In genomic region chr10:127546505-127546904, GRCm38 (mm10) we compare ENCODE assay signal across 20 mouse cellular contexts. TPM values are rescaled to one million over a fixed set of nuclear protein-coding genes. Genes with fewer than 3 reads are reported as not detected.
DNase-seq lines count a peak whose midpoint lies in the region; ATAC-seq and TF ChIP-seq lines count a peak whose summit lies in the region.
"Had no signal": no experiment of that assay in that cellular context is flagged by ENCODE, and none has a peak within 500 bp of the region (broad histone marks: within the 10 kb centered on the region; RNA-seq: fewer than 3 reads in every experiment).

No protein-coding gene starts in this region.

- H3K4me3 ChIP-seq in heart, postnatal 0 days (ENCODE audit: low read depth, low read length): no peak overlapping the region
- H3K4me3 ChIP-seq in liver, embryonic 14.5 days (ENCODE audit: insufficient read depth in 1 of 2, low read depth in 2 of 2, low read length in 2 of 2): no peak overlapping the region
- H3K4me3 ChIP-seq in liver, embryonic 12.5 days: no peak overlapping the region
- no peak overlapping the region for H3K4me3 ChIP-seq in CH12.LX (replicated peaks in 1 of 3; ENCODE audit: low read depth in 2 of 3, low read length in 2 of 3, poor library complexity in 1 of 3)
- H3K4me3 ChIP-seq: hindbrain, embryonic 12.5 days; neural tube, embryonic 13.5 days had no signal

- intact Hi-C loops in heart, postnatal 25 days (cut with DNase I): no loop called here

- peak; percentile 38 for TF ChIP-seq CTCF in heart, postnatal 0 days (IDR thresholded peaks at IDR 0.05; ENCODE audit: low read depth)
- TF ChIP-seq CTCF in liver, embryonic 14.5 days (IDR thresholded peaks at IDR 0.05; ENCODE audit: low read depth): peak; percentile 37
- TF ChIP-seq CTCF in CH12.LX (conservative IDR thresholded peaks at IDR 0.05 in 1 of 2, IDR thresholded peaks at IDR 0.05 in 1 of 2; ENCODE audit: low read depth in 2 of 2, low read length in 2 of 2): peak; percentile 45 to 48

- no peak overlapping the region for H3K27ac ChIP-seq in heart, postnatal 0 days (ENCODE audit: low read depth)
- H3K27ac ChIP-seq in liver, embryonic 14.5 days: no peak overlapping the region
- H3K27ac ChIP-seq in liver, embryonic 12.5 days: no peak overlapping the region
- no peak overlapping the region for H3K27ac ChIP-seq in CH12.LX (ENCODE audit: insufficient read depth, low read depth)
- H3K27ac ChIP-seq: hindbrain, embryonic 12.5 days; neural tube, embryonic 13.5 days had no signal

- no peaks in the 10 kb centered on the region for H3K79me2 ChIP-seq in CH12.LX (replicated peaks; ENCODE audit: control insufficient read depth, extremely low read depth, insufficient read depth, poor library complexity, severe bottlenecking)

- no peaks in the 10 kb centered on the region for H3K27me3 ChIP-seq in heart, postnatal 0 days (ENCODE audit: control insufficient read depth, insufficient read depth, low read length)
- H3K27me3 ChIP-seq in liver, embryonic 14.5 days (ENCODE audit: control insufficient read depth, insufficient read depth, low read length): no peaks in the 10 kb centered on the region
- H3K27me3 ChIP-seq in liver, embryonic 12.5 days (replicated peaks): peaks cover 26% of the 10 kb centered on the region
- no peaks in the 10 kb centered on the region for H3K27me3 ChIP-seq in CH12.LX (replicated peaks)
- H3K27me3 ChIP-seq: hindbrain, embryonic 12.5 days; neural tube, embryonic 13.5 days; Patski had no signal

- ATAC-seq in heart, postnatal 0 days (ENCODE audit: insufficient read depth, low read depth): no peak
- ATAC-seq in liver, embryonic 14.5 days (ENCODE audit: insufficient read depth): no peak
- ATAC-seq in liver, embryonic 12.5 days: no peak
- ATAC-seq: forebrain, embryonic 14.5 days; Patski had no signal

- no peak overlapping the region for H3K9ac ChIP-seq in heart, postnatal 0 days (replicated peaks; ENCODE audit: low read depth, low read length)
- H3K9ac ChIP-seq in liver, embryonic 14.5 days (replicated peaks): no peak overlapping the region
- no peak overlapping the region for H3K9ac ChIP-seq in liver, embryonic 12.5 days
- H3K9ac ChIP-seq in CH12.LX (ENCODE audit: insufficient read depth, low read depth): no peak overlapping the region
- H3K9ac ChIP-seq: hindbrain, embryonic 12.5 days; neural tube, embryonic 13.5 days had no signal

- peak; percentile 4; the same call in 1 of the 2 replicates for TF ChIP-seq RAD21 in CH12.LX (IDR thresholded peaks at IDR 0.05; ENCODE audit: low read depth, low read length)

- H3K4me2 ChIP-seq in heart, postnatal 0 days (ENCODE audit: low read depth, low read length): no peak overlapping the region
- no peak overlapping the region for H3K4me2 ChIP-seq in liver, embryonic 14.5 days (ENCODE audit: low read depth)
- H3K4me2 ChIP-seq in liver, embryonic 12.5 days: no peak overlapping the region
- H3K4me2 ChIP-seq in CH12.LX (ENCODE audit: insufficient read depth, low read depth, poor library complexity, severe bottlenecking): no peak overlapping the region
- H3K4me2 ChIP-seq: hindbrain, embryonic 12.5 days; liver, embryonic 11.5 days; neural tube, embryonic 13.5 days had no signal

- 84% methylated on average over 7 of the region's 7 CpGs for WGBS in heart, postnatal 0 days
- 75% methylated on average over 7 of the region's 7 CpGs for WGBS in liver, embryonic 14.5 days (ENCODE audit: insufficient replicate concordance)
- WGBS in liver, embryonic 12.5 days (ENCODE audit: insufficient replicate concordance): 63% methylated on average over 7 of the region's 7 CpGs

- dilution Hi-C loops in CH12.LX (cut with MboI; ENCODE audit: extremely low pct_ligation_motif_present, extremely low pct_unique_long_range_greater_than_20kb, low sequenced_read_pairs): no loop called here

- no peaks in the 10 kb centered on the region for H3K9me3 ChIP-seq in heart, postnatal 0 days (replicated peaks; ENCODE audit: control insufficient read depth, low read length)
- no peaks in the 10 kb centered on the region for H3K9me3 ChIP-seq in liver, embryonic 14.5 days (ENCODE audit: control insufficient read depth, low read length)
- no peaks in the 10 kb centered on the region for H3K9me3 ChIP-seq in liver, embryonic 12.5 days (replicated peaks)
- no peaks in the 10 kb centered on the region for H3K9me3 ChIP-seq in CH12.LX (replicated peaks; ENCODE audit: low read length)
- H3K9me3 ChIP-seq: hindbrain, embryonic 12.5 days; neural tube, embryonic 13.5 days had no signal

- no peaks in the 10 kb centered on the region; the same call in 1 of the 2 replicates for H3K4me1 ChIP-seq in heart, postnatal 0 days (ENCODE audit: control insufficient read depth, insufficient read depth)
- H3K4me1 ChIP-seq in liver, embryonic 14.5 days (replicated peaks; ENCODE audit: control insufficient read depth in 2 of 2, insufficient read depth in 2 of 2, low read length in 1 of 2): no peaks in the 10 kb centered on the region
- H3K4me1 ChIP-seq in liver, embryonic 12.5 days: no peaks in the 10 kb centered on the region
- H3K4me1 ChIP-seq in CH12.LX (ENCODE audit: control insufficient read depth in 1 of 2, insufficient read depth in 2 of 2): no peaks in the 10 kb centered on the region

- TF ChIP-seq POLR2A in CH12.LX (IDR thresholded peaks at IDR 0.05; ENCODE audit: low read depth, low read length): no peak

- no peak for TF ChIP-seq EP300 in heart, postnatal 0 days (IDR thresholded peaks at IDR 0.05; ENCODE audit: low read depth)
- TF ChIP-seq EP300 in liver, embryonic 14.5 days (IDR thresholded peaks at IDR 0.05; ENCODE audit: low read depth): no peak
- TF ChIP-seq EP300 in CH12.LX (IDR thresholded peaks at IDR 0.05; ENCODE audit: low read length): no peak

- peaks cover 6% of the 10 kb centered on the region; the same call in 1 of the 2 replicates for H3K36me3 ChIP-seq in heart, postnatal 0 days (replicated peaks; ENCODE audit: control insufficient read depth, insufficient read depth, low read length)
- H3K36me3 ChIP-seq in liver, embryonic 14.5 days (replicated peaks; ENCODE audit: control insufficient read depth, insufficient read depth, low read depth): no peaks in the 10 kb centered on the region
- peaks cover 82% of the 10 kb centered on the region for H3K36me3 ChIP-seq in liver, embryonic 12.5 days
- peaks cover 84 to 91% of the 10 kb centered on the region in 2 experiments for H3K36me3 ChIP-seq in CH12.LX (replicated peaks in 1 of 2; ENCODE audit: control insufficient read depth in 1 of 2, insufficient read depth in 1 of 2, low read length in 1 of 2)

- no peak for DNase-seq in heart, postnatal 0 days (ENCODE audit: low spot score)
- DNase-seq in heart, postnatal 25 days (ENCODE audit: low spot score): no peak
- no peak for DNase-seq in liver, embryonic 14.5 days (ENCODE audit: low read depth in 3 of 3, low spot score in 3 of 3)
- DNase-seq in CH12.LX (ENCODE audit: extremely low read depth) (no peak), ZHBTc4 (ENCODE audit: low read depth, low spot score) (peak; percentile 59)
- DNase-seq in thymus, postnatal 4 days: no peak
- DNase-seq in adrenal gland, adult 2 months: no peak
- DNase-seq: cerebellum, postnatal 14 days; layer of hippocampus, postnatal 36 days; left cerebral cortex, postnatal 4 days; lung, postnatal 14 days; thymus, postnatal 25 days had no signal

- in situ Hi-C loops in CH12.LX (cut with MboI; ENCODE audit: low pct_ligation_motif_present, low pct_unique_long_range_greater_than_20kb, low sequenced_read_pairs): no loop called here

RNA-seq across cellular contexts. Expression of gene Nxph4, which starts 12.1 kb away (rescaled TPM):
- not detected in 2 replicates for total RNA-seq in heart, postnatal 0 days (2014; rRNA removed; ENCODE audit: low replicate concordance)
- 0.41 and 0.49 TPM in 2 replicates for polyA plus RNA-seq in heart, postnatal 0 days (2015; fragmentation: Nextera tagmentation; extraction: Ambion mirVana)
- under 1 TPM; 0.31 to 0.34 TPM for total RNA-seq in heart, postnatal 25 days (2021)
- not detected in 2 replicates for polyA plus RNA-seq in liver, embryonic 14.5 days (2012; rRNA removed)
- 0.13 TPM in 1 of 2 replicates, not detected in the other for polyA plus RNA-seq in liver, embryonic 14.5 days (2014; fragmentation: Nextera tagmentation; extraction: Ambion mirVana)
- polyA plus RNA-seq in liver, embryonic 12.5 days (2016; fragmentation: Nextera tagmentation; extraction: Ambion mirVana): 0.10 and 0.23 TPM in 2 replicates
- 0.13 TPM in 1 of 2 replicates, not detected in the other for total RNA-seq in CH12.LX (2012; rRNA removed)
- not detected in 2 replicates for total RNA-seq in CH12.LX (2014; rRNA removed)
- polyA plus RNA-seq in CH12.LX (2012; ENCODE audit: insufficient read length, low read depth): 0.14 and 0.15 TPM in 2 replicates
- 10 to 100 TPM in 1 of 2 experiments, 1 to 10 TPM in 1; 5.0 to 11.7 TPM for total RNA-seq in adrenal gland, adult 2 months (2021)
- polyA plus RNA-seq in adrenal gland, adult 2 months (2012; rRNA removed): 7.4 and 7.8 TPM in 2 replicates
- total RNA-seq: granulocyte monocyte progenitor cell, adult 5-6 weeks; monocyte, adult 5-6 weeks had no signal

RNA-seq across cellular contexts. Expression of gene Shmt2, which starts 24.3 kb away (rescaled TPM):
- 109 and 161 TPM in 2 replicates for total RNA-seq in heart, postnatal 0 days (2014; rRNA removed; ENCODE audit: low replicate concordance)
- 47.9 and 51.5 TPM in 2 replicates for polyA plus RNA-seq in heart, postnatal 0 days (2015; fragmentation: Nextera tagmentation; extraction: Ambion mirVana)
- 10 to 100 TPM; 44.3 TPM for total RNA-seq in heart, postnatal 25 days (2021)
- 81.0 and 88.6 TPM in 2 replicates for polyA plus RNA-seq in liver, embryonic 14.5 days (2012; rRNA removed)
- polyA plus RNA-seq in liver, embryonic 14.5 days (2014; fragmentation: Nextera tagmentation; extraction: Ambion mirVana): 82.7 and 88.2 TPM in 2 replicates
- polyA plus RNA-seq in liver, embryonic 12.5 days (2016; fragmentation: Nextera tagmentation; extraction: Ambion mirVana): 181 and 185 TPM in 2 replicates
- total RNA-seq in CH12.LX (2012; rRNA removed) (252 and 317 TPM in 2 replicates), CH12.LX (2014; rRNA removed) (267 and 273 TPM in 2 replicates)
- 315 and 353 TPM in 2 replicates for polyA plus RNA-seq in CH12.LX (2012; ENCODE audit: insufficient read length, low read depth)
- 10 to 100 TPM; 43.3 to 48.8 TPM for total RNA-seq in adrenal gland, adult 2 months (2021)
- polyA plus RNA-seq in adrenal gland, adult 2 months (2012; rRNA removed): 84.2 and 106 TPM in 2 replicates

RNA-seq across cellular contexts. Expression of gene Ndufa4l2, which starts 31.7 kb away (rescaled TPM):
- 43.8 and 68.3 TPM in 2 replicates for total RNA-seq in heart, postnatal 0 days (2014; rRNA removed; ENCODE audit: low replicate concordance)
- polyA plus RNA-seq in heart, postnatal 0 days (2015; fragmentation: Nextera tagmentation; extraction: Ambion mirVana): 46.4 and 47.6 TPM in 2 replicates
- total RNA-seq in heart, postnatal 25 days (2021): 10 to 100 TPM; 22.6 to 33.1 TPM
- polyA plus RNA-seq in liver, embryonic 14.5 days (2012; rRNA removed): 2.1 and 3.6 TPM in 2 replicates
- polyA plus RNA-seq in liver, embryonic 14.5 days (2014; fragmentation: Nextera tagmentation; extraction: Ambion mirVana): 2.0 and 5.8 TPM in 2 replicates
- 12.9 and 14.8 TPM in 2 replicates for polyA plus RNA-seq in liver, embryonic 12.5 days (2016; fragmentation: Nextera tagmentation; extraction: Ambion mirVana)
- 0.47 and 0.80 TPM in 2 replicates for total RNA-seq in CH12.LX (2012; rRNA removed)
- total RNA-seq in CH12.LX (2014; rRNA removed): not detected in 2 replicates
- not detected in 2 replicates for polyA plus RNA-seq in CH12.LX (2012; ENCODE audit: insufficient read length, low read depth)
- total RNA-seq in adrenal gland, adult 2 months (2021): 10 to 100 TPM; 45.8 to 53.5 TPM
- polyA plus RNA-seq in adrenal gland, adult 2 months (2012; rRNA removed): 86.0 and 107 TPM in 2 replicates
- total RNA-seq: monocyte, adult 5-6 weeks had no signal

RNA-seq across cellular contexts. Expression of gene Stac3, which starts 45.0 kb away (rescaled TPM):
- 0.08 TPM in 1 of 2 replicates, not detected in the other for total RNA-seq in heart, postnatal 0 days (2014; rRNA removed; ENCODE audit: low replicate concordance)
- 0.30 TPM in 1 of 2 replicates, not detected in the other for polyA plus RNA-seq in heart, postnatal 0 days (2015; fragmentation: Nextera tagmentation; extraction: Ambion mirVana)
- total RNA-seq in heart, postnatal 25 days (2021): under 1 TPM; 0.22 to 0.70 TPM
- 0.16 and 0.37 TPM in 2 replicates for polyA plus RNA-seq in liver, embryonic 14.5 days (2012; rRNA removed)
- not detected in 2 replicates for polyA plus RNA-seq in liver, embryonic 14.5 days (2014; fragmentation: Nextera tagmentation; extraction: Ambion mirVana)
- polyA plus RNA-seq in liver, embryonic 12.5 days (2016; fragmentation: Nextera tagmentation; extraction: Ambion mirVana): 0.24 and 0.45 TPM in 2 replicates
- total RNA-seq in CH12.LX (2012; rRNA removed) (0.08 and 0.42 TPM in 2 replicates), CH12.LX (2014; rRNA removed) (0.50 TPM in 1 of 2 replicates, not detected in the other)
- polyA plus RNA-seq in CH12.LX (2012; ENCODE audit: insufficient read length, low read depth): 0.79 and 0.93 TPM in 2 replicates
- 1 to 10 TPM in 1 of 2 experiments, under 1 TPM in 1; 0.93 to 1.8 TPM for total RNA-seq in adrenal gland, adult 2 months (2021)
- polyA plus RNA-seq in adrenal gland, adult 2 months (2012; rRNA removed): 1.5 and 2.5 TPM in 2 replicates
